Mouse (Mus musculus) left cerebral cortex, adult 11 months (tissue): ENCODE data around the gene Hapln4.

Source experiments
- DNase-seq: peaks from one replicate; pipeline ENCODE4 v3.0.0; 2022; ENCODE audit warnings: low spot score

The Hapln4 gene

GRCm38 (mm10) chr8:70100241-70100640, 17.0 kb downstream of the Hapln4 start:
- DNase-seq: no peak

- DNase-seq: no peak
Observed at GRCm38 (mm10) chr8:70104506-70104905, 21.2 kb downstream of the Hapln4 start.

GRCm38 (mm10) chr8:70104922-70105321, 21.7 kb downstream of the Hapln4 start:
- no peak for DNase-seq

GRCm38 (mm10) chr8:70110451-70110850, 27.2 kb downstream of the Hapln4 start:
- DNase-seq: no peak

GRCm38 (mm10) chr8:70111192-70111795, 28.0 kb downstream of the Hapln4 start:
- DNase-seq: no peak

- DNase-seq: no peak
Observed at GRCm38 (mm10) chr8:70112401-70113016, 29.3 kb downstream of the Hapln4 start.

GRCm38 (mm10) chr8:70114488-70114887, 31.2 kb downstream of the Hapln4 start:
- DNase-seq: no peak

GRCm38 (mm10) chr8:70114892-70115291, 31.6 kb downstream of the Hapln4 start:
- no peak for DNase-seq

- DNase-seq: no peak
Observed at GRCm38 (mm10) chr8:70117611-70118010, 34.4 kb downstream of the Hapln4 start.

GRCm38 (mm10) chr8:70118726-70119700, 35.8 kb downstream of the Hapln4 start:
- peak; percentile 72 for DNase-seq

- DNase-seq: peak; percentile 85
Observed at GRCm38 (mm10) chr8:70120667-70121066, 37.4 kb downstream of the Hapln4 start, which contains the start of gene Ncan. Gene Ncan, minus strand, starts transcription at chr8:70120873.

- no peak for DNase-seq
Observed at GRCm38 (mm10) chr8:70122863-70123262, 39.6 kb downstream of the Hapln4 start.

- no peak for DNase-seq
Observed at GRCm38 (mm10) chr8:70124992-70125391, 41.7 kb downstream of the Hapln4 start.

GRCm38 (mm10) chr8:70128435-70128834, 45.2 kb downstream of the Hapln4 start:
- DNase-seq: no peak

GRCm38 (mm10) chr8:70129309-70129952, 46.2 kb downstream of the Hapln4 start:
- peak; percentile 70 for DNase-seq

- DNase-seq: no peak
Observed at GRCm38 (mm10) chr8:70130066-70130465, 46.8 kb downstream of the Hapln4 start.

- DNase-seq: peak; percentile 60
Observed at GRCm38 (mm10) chr8:70131166-70131883, 48.1 kb downstream of the Hapln4 start, which contains the start of gene Nr2c2ap. Gene Nr2c2ap, plus strand, starts transcription at chr8:70131333.

GRCm38 (mm10) chr8:70134086-70134485, 50.8 kb downstream of the Hapln4 start:
- no peak for DNase-seq

GRCm38 (mm10) chr8:70134931-70135330, 51.7 kb downstream of the Hapln4 start:
- no peak for DNase-seq

GRCm38 (mm10) chr8:70136591-70136990, 53.3 kb downstream of the Hapln4 start:
- DNase-seq: no peak

GRCm38 (mm10) chr8:70137890-70138289, 54.6 kb downstream of the Hapln4 start:
- no peak for DNase-seq
